Mouse (Mus musculus) urinary bladder, postnatal 36 days (tissue): ENCODE results near the gene Evx1.

Source experiments
- DNase-seq, 2 experiments: peaks; one replicate each; pipeline ENCODE4 v3.0.0; 2022; ENCODE audit warnings: low spot score in 2 of 2, mixed read lengths in 1 of 2

Gene Evx1

GRCm38 (mm10) chr6:52313391-52314303 lies at the start of gene Evx1:
Gene Evx1, plus strand, starts transcription at chr6:52313498.
- peak; percentile 32 to 35 for DNase-seq

GRCm38 (mm10) chr6:52264106-52264790 lies 49.0 kb upstream of the Evx1 start:
- DNase-seq = no peak

- DNase-seq = no peak
Observed at GRCm38 (mm10) chr6:52265306-52265912, 47.9 kb upstream of the Evx1 start.

DNA sequence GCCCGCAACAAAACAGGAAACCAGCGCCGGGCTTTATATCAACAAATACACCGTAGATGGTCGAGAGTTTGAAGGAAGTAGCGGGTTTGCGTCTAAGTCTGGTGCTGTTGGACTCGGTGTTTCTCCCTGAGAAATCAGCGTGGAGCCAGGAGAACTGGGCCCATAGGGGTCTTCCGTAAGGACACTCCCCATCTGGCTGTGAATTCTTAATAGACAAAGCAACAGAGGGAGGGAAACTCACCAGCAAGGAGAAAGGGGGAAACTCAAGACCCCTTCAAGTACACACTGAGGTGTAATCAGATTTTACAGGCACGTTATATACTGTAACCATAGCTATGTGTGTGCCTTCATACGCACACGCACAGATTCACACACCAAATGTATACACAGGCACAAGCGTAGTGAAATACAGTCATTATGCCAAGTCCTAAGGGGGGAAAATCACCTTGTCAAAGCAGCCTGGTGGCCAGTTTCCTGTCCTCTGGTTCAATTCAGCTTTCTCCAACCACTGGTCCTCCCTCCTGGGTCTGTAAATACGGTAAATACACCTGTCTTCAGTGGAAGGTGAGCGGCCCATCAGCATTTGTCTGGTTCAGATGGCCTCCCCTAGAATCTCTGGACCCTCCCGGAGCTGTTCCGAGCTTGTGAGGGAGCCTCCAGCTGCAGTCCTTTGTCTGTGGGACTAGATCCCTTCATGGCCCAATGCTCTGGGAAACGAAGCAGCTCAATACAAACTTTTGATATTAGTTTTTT lies 47.2 kb upstream of the Evx1 start:
- no peak for DNase-seq

DNA sequence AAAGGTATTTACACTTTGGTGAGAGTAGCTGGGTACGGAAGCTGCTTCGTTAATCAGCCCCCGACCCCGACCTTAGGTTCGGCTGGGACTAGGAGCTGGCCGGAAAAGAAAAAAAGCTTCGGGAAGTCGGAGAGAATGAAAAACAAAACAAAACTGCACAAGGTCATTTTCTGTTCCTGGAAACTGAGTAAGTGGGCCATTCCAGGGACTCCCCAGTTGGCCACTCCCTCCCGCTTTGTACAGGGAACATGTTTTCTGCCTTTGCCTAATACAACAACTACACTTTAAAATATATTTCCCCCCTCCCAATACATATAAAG lies 46.7 kb upstream of the Evx1 start:
- DNase-seq = no peak

- no peak for DNase-seq
Observed at GRCm38 (mm10) chr6:52267221-52267620, 46.1 kb upstream of the Evx1 start.

DNA sequence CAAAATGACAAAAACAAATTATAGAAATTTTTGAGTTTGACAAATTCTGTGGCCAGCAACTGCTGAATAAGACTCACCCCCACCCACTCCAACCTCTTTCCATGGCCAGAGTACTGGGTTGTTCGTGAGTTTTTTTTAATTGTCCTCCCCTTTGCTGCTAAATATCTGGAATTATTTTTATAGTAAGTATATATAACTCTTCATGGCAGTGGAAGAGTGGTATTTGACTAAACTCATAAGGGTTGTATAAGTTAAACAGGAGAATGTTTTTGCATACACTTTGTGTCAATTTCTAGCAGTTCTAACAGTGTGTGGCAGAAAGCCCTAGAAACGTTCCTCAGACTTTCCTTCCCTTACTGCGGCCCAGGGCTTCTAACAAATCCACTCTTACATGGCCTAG lies 45.6 kb upstream of the Evx1 start:
- DNase-seq = no peak

GRCm38 (mm10) chr6:52268341-52268740 lies 45.0 kb upstream of the Evx1 start:
- no peak for DNase-seq

DNA sequence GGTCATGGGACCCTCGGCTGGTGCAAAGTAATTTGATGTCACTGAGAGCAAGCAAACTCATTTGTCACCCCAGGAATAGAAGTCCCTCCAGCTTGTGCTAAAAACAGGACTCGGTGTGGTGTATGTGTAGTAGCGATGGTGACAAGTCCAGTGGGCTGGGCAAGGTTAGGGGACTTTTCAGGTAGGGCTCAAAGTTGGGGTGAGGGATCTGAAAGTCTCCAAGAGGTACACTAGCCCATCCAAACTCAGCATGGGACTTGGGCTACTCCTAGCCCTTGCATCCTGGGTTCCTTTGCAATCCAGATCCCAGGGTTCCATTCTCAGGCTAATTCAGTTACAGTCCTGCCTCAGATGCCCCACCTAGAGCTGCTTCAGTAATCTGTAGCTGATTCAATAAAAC lies 44.5 kb upstream of the Evx1 start:
- no peak for DNase-seq

- peak in 1 of 2 experiments; percentile 65 for DNase-seq
Observed at GRCm38 (mm10) chr6:52270494-52271480, 42.5 kb upstream of the Evx1 start.

- no peak for DNase-seq
Observed at GRCm38 (mm10) chr6:52272766-52273655, 40.3 kb upstream of the Evx1 start.

- no peak for DNase-seq
Observed at GRCm38 (mm10) chr6:52273656-52274280, 39.5 kb upstream of the Evx1 start.

DNA sequence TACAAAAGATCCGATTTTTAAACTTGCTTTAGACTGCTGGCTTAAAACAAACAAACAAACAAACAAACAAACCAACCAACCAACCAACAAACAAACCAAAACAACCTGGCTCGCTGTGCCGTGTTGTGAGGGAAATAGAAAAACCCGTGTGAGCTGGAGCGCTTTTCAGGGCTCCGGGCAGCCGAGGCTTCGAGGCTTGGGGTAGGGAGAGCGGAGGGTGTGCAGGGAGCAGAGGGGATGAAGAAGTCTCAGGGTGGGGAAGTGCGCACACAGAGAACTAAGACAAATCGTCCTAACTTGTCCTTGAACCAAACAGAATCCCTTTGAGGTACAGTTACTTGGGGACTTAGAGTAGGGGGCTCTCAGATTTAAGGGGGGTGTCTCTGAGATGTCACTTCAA lies 38.7 kb upstream of the Evx1 start:
- DNase-seq = no peak

- no peak for DNase-seq
Observed at GRCm38 (mm10) chr6:52275563-52276280, 37.6 kb upstream of the Evx1 start.

DNA sequence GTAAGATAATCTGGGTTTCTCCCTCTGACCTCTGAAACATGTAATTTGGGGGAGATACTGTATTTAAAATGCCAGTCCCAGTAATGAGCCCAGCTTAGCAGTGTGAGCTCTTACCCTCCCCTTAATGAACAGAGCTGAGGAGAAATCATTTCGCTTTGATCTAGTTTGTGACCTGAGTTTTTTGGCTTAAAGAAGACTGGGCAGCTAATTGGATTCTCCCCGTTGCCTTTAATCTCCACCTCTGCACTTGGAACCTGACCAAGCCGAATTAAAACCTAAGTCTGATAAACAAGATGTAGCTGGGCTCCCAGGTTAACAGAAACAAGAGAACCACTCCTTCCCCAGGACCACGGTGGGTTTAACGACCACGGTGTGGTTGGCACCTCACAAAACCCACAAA lies 36.9 kb upstream of the Evx1 start:
- no peak for DNase-seq

GRCm38 (mm10) chr6:52276920-52277319 lies 36.4 kb upstream of the Evx1 start:
- DNase-seq = no peak

DNA sequence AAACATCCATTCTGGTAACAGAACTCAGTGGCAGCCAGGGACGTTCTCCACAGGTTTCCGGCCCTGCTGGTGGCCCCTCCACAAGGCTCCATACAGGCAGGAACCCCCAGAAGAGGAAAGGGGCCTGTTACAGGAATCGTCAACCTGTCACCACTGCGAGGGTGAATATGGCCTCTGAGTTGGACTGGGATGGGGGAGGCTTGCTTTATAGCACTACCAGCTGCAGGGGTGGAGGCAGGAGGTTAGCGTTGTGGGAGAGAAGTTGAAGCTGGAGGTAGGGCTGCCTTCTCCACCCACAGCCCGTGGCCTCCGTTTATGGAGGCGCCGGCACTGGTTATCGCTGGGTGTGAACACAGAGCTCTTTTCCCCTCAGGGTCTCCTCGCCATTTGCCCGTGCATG lies 32.2 kb upstream of the Evx1 start:
- no peak for DNase-seq

GRCm38 (mm10) chr6:52283896-52284295 lies 29.4 kb upstream of the Evx1 start:
- no peak for DNase-seq

- no peak for DNase-seq
Observed at GRCm38 (mm10) chr6:52290186-52290585, 23.1 kb upstream of the Evx1 start.
